Mouse (Mus musculus): ENCODE results near the gene Nol6.
A peak's percentile ranks its signal among the peaks of the same experiment; 100 is the strongest.
"Not testable (repeated sequence)": the region's sequence is repeated elsewhere in the genome, so short reads cannot be mapped to it uniquely, and the experiment has no call there.

The Nol6 gene

GRCm38 (mm10) chr4:41084819-41085218, 39.4 kb downstream of the Nol6 start:
- DNase-seq (ENCODE audit: low read depth, low spot score), result no peak

DNA sequence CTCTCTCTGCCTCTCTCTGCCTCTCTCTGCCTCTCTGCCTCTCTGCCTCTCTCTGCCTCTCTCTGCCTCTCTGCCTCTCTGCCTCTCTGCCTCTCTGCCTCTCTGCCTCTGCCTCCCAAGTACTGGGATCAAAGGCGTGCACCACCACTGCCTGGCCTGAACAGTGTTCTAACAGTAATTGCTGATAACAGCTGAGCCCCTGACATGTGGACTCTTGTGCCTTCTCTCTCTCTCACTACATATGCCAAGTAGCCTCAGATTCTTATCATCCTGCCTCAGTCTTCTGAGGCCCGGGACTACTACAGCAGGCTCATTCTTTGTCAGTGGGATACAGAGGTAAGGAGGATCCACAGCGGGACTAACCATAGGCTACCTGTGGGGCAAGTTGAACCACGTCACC, 41.5 kb downstream of the Nol6 start:
- not testable (repeated sequence) for DNase-seq (ENCODE audit: low read depth, low spot score)

GRCm38 (mm10) chr4:41081733-41082132, 42.5 kb downstream of the Nol6 start:
- DNase-seq (ENCODE audit: low read depth, low spot score), result no peak

DNA sequence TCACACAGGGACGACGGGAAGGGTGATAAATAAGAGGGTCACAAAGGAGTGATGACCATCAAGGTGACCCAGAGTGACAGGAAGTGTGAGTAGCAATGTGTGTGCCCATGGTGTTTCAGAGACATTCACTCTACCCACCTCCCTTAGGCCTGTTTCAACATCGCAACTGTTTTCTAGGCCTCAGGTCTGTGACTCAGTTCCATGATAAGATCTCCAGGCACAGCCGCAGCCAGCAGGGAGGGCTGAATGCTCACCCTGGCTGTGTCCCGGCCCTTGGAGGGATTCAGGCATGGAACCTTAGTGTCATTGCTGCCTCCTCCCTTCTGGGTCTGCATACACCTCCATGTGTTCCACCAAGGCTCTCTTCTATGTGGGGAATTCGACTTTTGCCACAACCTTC, 45.5 kb downstream of the Nol6 start:
- no peak for DNase-seq (ENCODE audit: low read depth, low spot score)

DNA sequence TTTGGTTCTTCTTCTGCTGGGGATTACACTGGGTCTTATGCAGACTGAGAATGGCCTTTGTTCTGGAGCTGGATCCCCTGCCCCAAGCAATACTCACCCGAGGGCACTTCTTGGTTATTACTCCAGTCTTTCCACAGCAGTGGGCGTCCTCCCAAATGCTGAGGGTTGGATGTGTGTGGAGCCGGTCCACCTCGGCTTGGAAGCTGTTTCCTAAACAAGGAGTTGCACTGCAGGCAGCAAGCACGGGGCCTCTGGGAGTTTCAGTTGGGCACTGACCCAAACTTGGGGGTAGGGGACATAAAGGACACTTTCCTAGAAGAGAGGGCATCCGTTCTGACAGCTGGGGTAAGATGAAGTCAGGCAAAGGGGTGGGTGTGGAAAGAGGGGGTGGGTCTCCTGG, 49.8 kb downstream of the Nol6 start:
- no peak for DNase-seq (ENCODE audit: low read depth, low spot score)

- DNase-seq (ENCODE audit: low read depth, low spot score), result peak; percentile 24
Observed at GRCm38 (mm10) chr4:41073008-41073817, 51.0 kb downstream of the Nol6 start.

- DNase-seq (ENCODE audit: low read depth, low spot score), result peak; percentile 59
Observed at GRCm38 (mm10) chr4:41071500-41072429, 52.5 kb downstream of the Nol6 start.

- no peak for DNase-seq (ENCODE audit: low read depth, low spot score)
Observed at GRCm38 (mm10) chr4:41065196-41065595, 59.1 kb downstream of the Nol6 start.

All from brain, adult 2 months (tissue).